Mouse (Mus musculus) bone marrow, adult 2 months (tissue): Measurements from ENCODE around the gene Spink4.

Experiments used
- CTCF ChIP-seq: fragments of 200-500 bp; IDR thresholded peaks from 2 replicates; pipeline ENCODE4 v1.5.1; 2011; ENCODE audit warnings: low read length, control low read depth; ENCODE audit not compliant: control insufficient read depth, insufficient read depth
- POLR2A ChIP-seq: fragments of 200-500 bp; IDR thresholded peaks from 2 replicates; pipeline ENCODE4 v1.6.1; 2011; ENCODE audit warnings: low read depth, mild to moderate bottlenecking, control low read depth, low read length, borderline replicate concordance; ENCODE audit not compliant: control insufficient read depth

GRCm38 (mm10) chr4:40979430-40979829 is 59.6 kb downstream of the Spink4 start:
- TF ChIP-seq CTCF (no peak), POLR2A (no peak)
